Mouse (Mus musculus): Measurements from ENCODE around the gene Fkbp15.

DNA sequence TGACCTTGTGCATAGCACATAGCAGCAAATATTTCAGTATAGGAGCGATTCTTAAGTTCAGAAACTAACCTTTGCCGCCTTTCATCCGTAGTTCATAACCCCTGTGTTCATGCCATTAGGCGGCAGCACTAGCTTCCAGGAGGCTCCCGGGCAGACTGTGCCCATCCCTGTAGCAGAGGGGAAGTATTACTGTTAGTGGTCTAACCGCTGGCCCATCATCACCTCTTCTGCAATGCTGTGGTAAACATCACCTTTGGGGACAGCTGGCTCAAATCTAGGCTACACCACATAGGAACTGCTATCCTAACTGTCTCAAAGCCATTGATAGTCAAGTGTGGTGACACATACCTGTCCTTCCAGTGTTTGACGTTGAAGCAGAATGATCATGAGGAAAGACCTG is 31.5 kb upstream of the Fkbp15 start:
- TF ChIP-seq CTCF (IDR thresholded peaks at IDR 0.05) (no peak), EP300 (IDR thresholded peaks at IDR 0.05; ENCODE audit: insufficient read depth, low read depth, low read length) (no peak)
